Mouse (Mus musculus) thymus, postnatal 25 days (tissue): Measurements from ENCODE around the gene Uimc1.

ENCODE experiments used
- DNase-seq: peaks from one replicate; pipeline ENCODE4 v3.0.0; 2022

The Uimc1 gene

GRCm38 (mm10) chr13:54988181-54988760 lies 111.8 kb downstream of the Uimc1 start:
- DNase-seq = no peak

DNA sequence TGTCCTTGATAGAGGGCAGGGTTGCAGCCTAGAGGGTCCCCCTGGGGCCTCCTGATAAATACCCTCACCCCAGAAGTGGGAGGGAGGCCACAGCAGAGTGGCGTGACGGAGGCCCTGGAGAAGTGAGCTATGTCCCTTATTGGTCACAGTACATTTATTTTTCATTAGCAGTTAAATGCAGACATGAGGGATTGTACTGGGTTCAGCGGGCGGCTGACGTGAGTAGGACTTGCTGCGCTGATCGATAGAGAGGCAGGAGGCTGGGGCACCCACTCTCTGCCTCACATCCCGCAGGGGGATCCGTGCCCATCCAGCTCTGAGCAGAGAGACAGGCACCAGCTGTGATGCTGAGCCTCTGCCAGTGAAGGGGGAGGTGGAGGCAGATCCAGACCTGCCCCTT lies 112.7 kb downstream of the Uimc1 start:
- no peak for DNase-seq

GRCm38 (mm10) chr13:54983614-54984013 lies 116.5 kb downstream of the Uimc1 start:
- no peak for DNase-seq

GRCm38 (mm10) chr13:54983001-54983400 lies 117.1 kb downstream of the Uimc1 start:
- DNase-seq = no peak

DNA sequence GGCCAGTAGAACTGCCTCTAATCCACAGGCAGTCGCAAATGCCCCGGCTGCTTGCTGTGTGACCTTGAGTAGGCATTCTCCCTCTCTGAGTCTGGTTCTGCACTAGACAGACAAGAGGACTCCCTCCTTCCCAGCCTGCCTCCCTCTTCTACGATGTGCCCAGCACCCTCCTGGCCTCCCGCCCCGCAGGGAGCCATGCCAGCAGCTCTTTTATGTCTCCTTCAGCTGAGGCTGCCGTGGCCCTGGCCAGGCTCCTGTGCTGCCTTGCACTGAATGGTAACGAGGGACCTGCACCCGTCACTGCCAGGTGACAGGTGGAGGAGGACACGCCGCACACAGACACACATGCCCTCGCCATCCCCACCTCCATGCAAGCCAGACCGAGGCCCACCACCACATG lies 119.1 kb downstream of the Uimc1 start:
- no peak for DNase-seq

- no peak for DNase-seq
These were observed 121.3 kb downstream of the Uimc1 start for GRCm38 (mm10) chr13:54978804-54979203.
